Mouse (Mus musculus) neural tube, embryonic 12.5 days (tissue): ENCODE measurements at regions not wholly inside any gene's neighbourhood (a gene's known extent, or its start where the extent isn't known, plus 50 kb on each side); places are given as distances from the start of the nearest gene placed in this dataset.

ENCODE experiments used
- ATAC-seq: fragments of 200-750 bp; cut with Nextera tagmentation; 2 replicates; pipeline ENCODE4 v1.8.0; 2017; ENCODE audit warnings: low read depth, mild to moderate bottlenecking, moderate TSS enrichment, moderate library complexity; ENCODE audit not compliant: low FRiP score
- H3K27ac ChIP-seq: fragments of 300-500 bp; sonication (generic); 2 replicates; pipeline ENCODE4 v1.5.1; 2016
- H3K27me3 ChIP-seq: fragments of 300-500 bp; sonication (generic); replicated peaks from 2 replicates; pipeline ENCODE4 v1.6.1; 2016; ENCODE audit warnings: mild to moderate bottlenecking
- H3K36me3 ChIP-seq: fragments of 300-500 bp; sonication (generic); 2 replicates; pipeline ENCODE4 v1.6.1; 2016; ENCODE audit warnings: mild to moderate bottlenecking
- H3K4me1 ChIP-seq: fragments of 300-500 bp; sonication (generic); 2 replicates; pipeline ENCODE4 v1.6.1; 2016
- H3K4me2 ChIP-seq: fragments of 300-500 bp; sonication (generic); replicated peaks from 2 replicates; pipeline ENCODE4 v1.6.1; 2016; ENCODE audit warnings: mild to moderate bottlenecking
- H3K4me3 ChIP-seq: fragments of 300-500 bp; sonication (generic); 2 replicates; pipeline ENCODE4 v1.5.1; 2016
- H3K9ac ChIP-seq: fragments of 300-500 bp; sonication (generic); 2 replicates; pipeline ENCODE4 v1.6.1; 2016; ENCODE audit warnings: mild to moderate bottlenecking
- H3K9me3 ChIP-seq: fragments of 300-500 bp; sonication (generic); 2 replicates; pipeline ENCODE4 v1.6.1; 2016; ENCODE audit warnings: mild to moderate bottlenecking
- WGBS: fragments of 180-500 bp; shearing (Covaris S2); methylation state at CpG from one replicate; pipeline ENCODE4 v1.1.7; 2016; 5-methylcytosine and 5-hydroxymethylcytosine counted together

DNA sequence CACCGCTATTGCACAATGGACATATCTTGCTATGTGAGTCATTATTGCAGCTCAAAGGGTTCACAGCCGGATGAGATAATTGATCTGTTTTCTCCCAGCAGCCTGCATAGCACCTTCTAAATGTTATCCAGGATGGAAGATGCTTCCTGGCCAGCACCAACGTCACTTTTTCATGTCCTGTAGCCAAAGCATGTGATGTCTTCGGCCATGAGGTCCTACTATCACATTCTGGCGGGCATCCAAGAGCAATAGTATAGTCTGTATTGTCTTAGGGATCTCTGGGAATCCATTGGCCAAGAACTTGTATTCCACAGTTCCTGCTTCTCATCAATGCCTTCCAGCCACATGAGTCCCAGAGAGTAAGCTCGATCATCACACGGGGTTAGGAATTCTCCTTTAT is 70.6 kb downstream of the Npy start:
- Histone ChIP-seq H3K36me3 (no peaks in the 10 kb centered on the region), H3K27ac (no peak overlapping the region), H3K27me3 (no peaks in the 10 kb centered on the region), H3K4me3 (no peak overlapping the region), H3K9me3 (peaks cover 20% of the 10 kb centered on the region), H3K4me2 (no peak overlapping the region), H3K4me1 (no peaks in the 10 kb centered on the region), H3K9ac (no peak overlapping the region)
- WGBS: 92% methylated on average over 7 of the region's 7 CpGs
- no peak for ATAC-seq

- no peak overlapping the region for H3K4me3 ChIP-seq
- H3K27me3 ChIP-seq: no peaks in the 10 kb centered on the region
- H3K4me2 ChIP-seq: no peak overlapping the region
- WGBS: 93% methylated on average over 3 of the region's 3 CpGs
- H3K27ac ChIP-seq: no peak overlapping the region
- H3K36me3 ChIP-seq: no peaks in the 10 kb centered on the region
- peaks cover 12% of the 10 kb centered on the region for H3K9me3 ChIP-seq
- peaks cover 5% of the 10 kb centered on the region; the same call in 1 of the 2 replicates for H3K4me1 ChIP-seq
- ATAC-seq: no peak
- H3K9ac ChIP-seq: no peak overlapping the region
Observed at GRCm38 (mm10) chr6:49899146-49899545, 76.6 kb downstream of the Npy start.

DNA sequence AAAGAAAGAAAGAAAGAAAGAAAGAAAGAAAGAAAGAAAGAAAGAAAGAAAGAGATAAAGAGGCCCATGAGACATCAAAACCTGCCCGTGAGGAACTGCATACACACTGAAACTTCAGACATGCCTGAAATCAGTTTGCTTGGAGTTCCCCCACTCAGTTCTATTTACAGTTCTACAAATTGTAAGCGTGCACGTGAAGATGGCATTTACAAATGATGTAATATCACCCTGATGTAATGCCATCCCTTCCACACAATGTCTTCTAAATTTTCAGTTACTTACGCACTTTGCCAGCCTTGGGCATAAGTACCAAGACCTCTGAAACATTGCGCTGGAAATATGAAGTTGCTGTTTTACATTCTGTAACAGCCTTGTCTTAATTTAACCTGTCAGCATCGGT is 79.0 kb downstream of the Npy start:
- Histone ChIP-seq H3K4me3 (no peak overlapping the region), H3K4me1 (peaks cover 8% of the 10 kb centered on the region; the same call in 1 of the 2 replicates), H3K4me2 (no peak overlapping the region), H3K9ac (no peak overlapping the region), H3K27ac (no peak overlapping the region), H3K36me3 (no peaks in the 10 kb centered on the region), H3K9me3 (no peaks in the 10 kb centered on the region), H3K27me3 (no peaks in the 10 kb centered on the region)
- WGBS: 84% methylated on average over 6 of the region's 6 CpGs
- ATAC-seq: no peak

- Histone ChIP-seq H3K9me3 (no peaks in the 10 kb centered on the region), H3K36me3 (no peaks in the 10 kb centered on the region), H3K4me2 (no peak overlapping the region), H3K4me1 (peaks cover 8% of the 10 kb centered on the region; the same call in 1 of the 2 replicates), H3K4me3 (no peak overlapping the region), H3K27ac (no peak overlapping the region), H3K9ac (no peak overlapping the region), H3K27me3 (no peaks in the 10 kb centered on the region)
- WGBS: 35% methylated on average over 6 of the region's 6 CpGs
- ATAC-seq: peak; percentile 29; the same call in 1 of the 2 replicates
Observed at GRCm38 (mm10) chr6:49904001-49904400, 81.5 kb downstream of the Npy start.

DNA sequence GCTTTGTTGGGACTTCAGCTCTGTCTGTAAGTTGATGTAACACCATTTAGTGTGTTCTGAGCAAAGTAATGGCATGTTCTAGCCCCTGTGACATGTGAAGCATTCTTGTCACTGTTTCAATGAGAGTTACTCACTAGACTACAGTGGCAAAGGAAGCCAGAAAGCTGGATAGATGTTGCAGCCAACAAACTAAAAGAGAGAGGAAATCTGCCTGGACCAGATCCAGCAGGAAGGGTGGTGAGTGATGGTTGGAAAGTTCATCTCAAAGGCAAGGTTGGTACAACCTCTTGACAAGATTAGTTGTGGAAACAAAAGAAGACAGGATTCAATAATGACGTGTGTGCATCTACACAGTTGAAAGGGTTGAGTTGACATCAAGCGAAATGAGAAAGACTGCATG is 83.9 kb downstream of the Npy start:
- H3K4me1 ChIP-seq: peaks cover 8% of the 10 kb centered on the region; the same call in 1 of the 2 replicates
- no peak overlapping the region for H3K9ac ChIP-seq
- H3K27ac ChIP-seq: no peak overlapping the region
- no peak overlapping the region for H3K4me2 ChIP-seq
- no peaks in the 10 kb centered on the region for H3K27me3 ChIP-seq
- ATAC-seq: no peak
- 94% methylated on average over 2 of the region's 2 CpGs for WGBS
- no peaks in the 10 kb centered on the region for H3K9me3 ChIP-seq
- H3K36me3 ChIP-seq: no peaks in the 10 kb centered on the region
- no peak overlapping the region for H3K4me3 ChIP-seq

DNA sequence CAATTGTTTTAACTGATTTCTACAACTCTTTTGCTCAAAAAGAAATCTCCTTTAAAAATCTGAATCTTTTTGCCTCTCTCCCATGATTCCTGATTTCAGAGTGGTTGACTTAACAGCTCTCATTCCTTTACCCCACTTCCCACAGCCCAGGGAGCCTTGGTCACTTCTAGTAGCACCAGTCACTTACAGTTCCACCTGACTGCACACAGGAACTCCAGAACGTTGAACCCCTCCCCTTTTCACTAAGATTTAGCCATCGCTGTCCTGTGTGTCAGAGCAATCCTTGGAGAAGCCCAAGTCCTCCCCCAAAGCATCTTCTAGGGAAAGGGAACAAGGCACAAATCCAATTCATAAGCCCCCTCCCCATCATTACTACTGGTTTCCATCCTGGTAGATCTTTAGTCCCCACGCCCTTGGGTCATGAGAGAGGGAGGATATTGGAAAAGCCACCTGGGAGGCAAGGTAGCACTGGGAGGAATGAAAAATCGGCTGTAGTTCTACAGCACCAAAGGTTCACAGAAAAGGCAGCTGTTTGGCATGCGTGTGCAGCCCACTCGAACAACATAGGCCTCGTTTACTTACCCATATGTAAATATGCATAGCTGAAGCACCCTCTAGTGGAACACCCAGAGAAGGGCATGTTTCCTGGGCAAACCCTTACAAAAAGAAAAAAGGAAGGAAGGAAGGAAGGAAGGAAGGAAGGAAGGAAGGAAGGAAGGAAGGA is 96.7 kb downstream of the Npy start:
- no peak overlapping the region for H3K9ac ChIP-seq
- no peak overlapping the region for H3K4me2 ChIP-seq
- 43% methylated on average over 7 of the region's 7 CpGs for WGBS
- no peaks in the 10 kb centered on the region for H3K4me1 ChIP-seq
- no peak for ATAC-seq
- no peak overlapping the region for H3K27ac ChIP-seq
- no peak overlapping the region for H3K4me3 ChIP-seq
- no peaks in the 10 kb centered on the region for H3K36me3 ChIP-seq
- no peaks in the 10 kb centered on the region for H3K27me3 ChIP-seq
- no peaks in the 10 kb centered on the region for H3K9me3 ChIP-seq

- Histone ChIP-seq H3K9ac (no peak overlapping the region), H3K27ac (no peak overlapping the region), H3K9me3 (no peaks in the 10 kb centered on the region), H3K36me3 (no peaks in the 10 kb centered on the region), H3K27me3 (no peaks in the 10 kb centered on the region), H3K4me2 (no peak overlapping the region), H3K4me3 (no peak overlapping the region), H3K4me1 (no peaks in the 10 kb centered on the region)
- 88% methylated on average over 1 of the region's 1 CpGs for WGBS
- no peak for ATAC-seq
Observed at GRCm38 (mm10) chr6:49919813-49920170, 97.3 kb downstream of the Npy start.

GRCm38 (mm10) chr6:49924296-49924695 is 101.8 kb downstream of the Npy start:
- no peaks in the 10 kb centered on the region for H3K27me3 ChIP-seq
- H3K4me2 ChIP-seq: no peak overlapping the region
- H3K9ac ChIP-seq: no peak overlapping the region
- H3K27ac ChIP-seq: no peak overlapping the region
- ATAC-seq: no peak
- no peaks in the 10 kb centered on the region for H3K36me3 ChIP-seq
- 86% methylated on average over 5 of the region's 5 CpGs for WGBS
- no peaks in the 10 kb centered on the region for H3K9me3 ChIP-seq
- H3K4me3 ChIP-seq: no peak overlapping the region
- 0 out of 2 replicates have a peak, but pooled peaks cover 7% of the 10 kb centered on the region for H3K4me1 ChIP-seq

GRCm38 (mm10) chr6:49928075-49928474 is 105.6 kb downstream of the Npy start:
- WGBS: 90% methylated on average over 4 of the region's 4 CpGs
- Histone ChIP-seq H3K36me3 (no peaks in the 10 kb centered on the region), H3K4me1 (peaks cover 7% of the 10 kb centered on the region; the same call in 1 of the 2 replicates)

GRCm38 (mm10) chr6:49930104-49930503 is 107.6 kb downstream of the Npy start:
- H3K9ac ChIP-seq: no peak overlapping the region
- no peaks in the 10 kb centered on the region for H3K9me3 ChIP-seq
- H3K4me1 ChIP-seq: peaks cover 7% of the 10 kb centered on the region; the same call in 1 of the 2 replicates
- no peaks in the 10 kb centered on the region for H3K36me3 ChIP-seq
- H3K4me2 ChIP-seq: no peak overlapping the region
- H3K27me3 ChIP-seq: no peaks in the 10 kb centered on the region
- no peak overlapping the region for H3K4me3 ChIP-seq
- H3K27ac ChIP-seq: no peak overlapping the region
- WGBS: 35% methylated on average over 4 of the region's 4 CpGs
- peak; percentile 50; the same call in 1 of the 2 replicates for ATAC-seq

More at GRCm38 (mm10) chr6:49928075-49928474, 105.6 kb downstream of the Npy start:
- no peak overlapping the region for H3K4me3 ChIP-seq
- H3K27ac ChIP-seq: no peak overlapping the region
- ATAC-seq: no peak
- H3K4me2 ChIP-seq: no peak overlapping the region
- no peak overlapping the region for H3K9ac ChIP-seq
- no peaks in the 10 kb centered on the region for H3K27me3 ChIP-seq
- no peaks in the 10 kb centered on the region for H3K9me3 ChIP-seq

DNA sequence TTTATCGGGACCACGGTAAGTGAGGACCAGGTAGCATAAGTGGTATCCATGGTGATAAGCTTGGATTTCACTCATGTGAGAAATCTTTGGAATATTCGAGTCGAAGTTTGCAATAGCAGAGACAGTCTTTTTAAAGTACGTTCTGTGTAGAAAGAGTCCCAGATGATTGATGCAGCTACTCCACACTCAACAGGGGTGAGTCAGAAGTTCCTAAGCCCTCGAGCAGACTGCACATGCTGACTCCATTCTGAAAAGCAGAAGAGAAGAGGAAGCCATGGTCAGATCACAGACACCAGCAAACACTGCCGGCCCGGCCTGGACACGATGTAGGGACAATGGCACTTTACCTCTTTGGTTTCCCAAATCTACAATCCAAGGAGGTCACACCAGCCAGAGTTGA is 120.6 kb downstream of the Npy start:
- Histone ChIP-seq H3K36me3 (no peaks in the 10 kb centered on the region), H3K27ac (no peak overlapping the region), H3K9ac (no peak overlapping the region), H3K4me1 (no peaks in the 10 kb centered on the region), H3K4me2 (no peak overlapping the region), H3K9me3 (no peaks in the 10 kb centered on the region), H3K4me3 (no peak overlapping the region), H3K27me3 (no peaks in the 10 kb centered on the region)
- no peak for ATAC-seq
- 86% methylated on average over 9 of the region's 9 CpGs for WGBS

DNA sequence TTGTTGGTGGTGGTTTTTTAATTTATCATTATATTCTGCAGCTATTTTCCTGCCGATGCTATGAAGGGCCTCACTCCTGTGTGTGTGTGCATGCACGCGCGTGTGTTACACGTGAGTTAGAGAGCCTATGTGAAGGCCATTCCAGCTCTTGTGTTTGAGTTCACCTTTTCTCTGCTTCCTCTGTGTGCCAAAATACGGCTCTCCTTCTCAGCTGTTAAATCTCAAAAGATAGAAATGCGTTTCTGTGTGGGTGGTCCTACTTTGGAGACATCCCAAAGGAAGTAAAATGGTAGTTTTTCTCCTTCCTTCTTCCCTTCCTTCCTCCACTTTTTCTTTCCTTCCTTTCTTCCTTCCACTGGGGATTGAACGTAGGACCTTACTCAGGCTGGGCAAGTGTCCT is 136.4 kb downstream of the Npy start:
- Histone ChIP-seq H3K4me3 (no peak overlapping the region), H3K27me3 (no peaks in the 10 kb centered on the region), H3K4me1 (no peaks in the 10 kb centered on the region), H3K9me3 (no peaks in the 10 kb centered on the region), H3K9ac (no peak overlapping the region), H3K36me3 (no peaks in the 10 kb centered on the region), H3K4me2 (no peak overlapping the region), H3K27ac (no peak overlapping the region)
- no peak for ATAC-seq
- 94% methylated on average over 8 of the region's 8 CpGs for WGBS

- H3K36me3 ChIP-seq: no peaks in the 10 kb centered on the region
- H3K9ac ChIP-seq: no peak overlapping the region
- H3K4me1 ChIP-seq: no peaks in the 10 kb centered on the region
- no peak overlapping the region for H3K4me2 ChIP-seq
- H3K4me3 ChIP-seq: no peak overlapping the region
- H3K27ac ChIP-seq: no peak overlapping the region
- whole genome bisulfite sequencing: 82% methylated on average over 4 of the region's 4 CpGs
- ATAC-seq: no peak
- H3K9me3 ChIP-seq: no peaks in the 10 kb centered on the region
- no peaks in the 10 kb centered on the region for H3K27me3 ChIP-seq
Observed at GRCm38 (mm10) chr6:49961166-49961565, 138.7 kb downstream of the Npy start.
